Mouse (Mus musculus) MEL (cell line): ENCODE measurements at regions not wholly inside any gene's neighbourhood (a gene's known extent, or its start where the extent isn't known, plus 50 kb on each side); places are given as distances from the start of the nearest gene placed in this dataset.

Source experiments
- DNase-seq: peaks from one replicate; pipeline ENCODE4 v3.0.0; 2011; ENCODE audit warnings: low read depth, low spot score
- H3K27ac ChIP-seq: 2 replicates; pipeline ENCODE4 v1.5.1; 2012; ENCODE audit warnings: low read depth, mild to moderate bottlenecking, control low read depth, low read length, moderate library complexity; ENCODE audit not compliant: control insufficient read depth
- H3K27me3 ChIP-seq, 2 experiments: fragments of 150-350 bp in 1 of 2; sonication (generic) in 1 of 2; 2 replicates each; pipeline ENCODE4 v1.6.1; 2012; ENCODE audit warnings: low read length in 2 of 2, mild to moderate bottlenecking in 2 of 2, improper control_type of control experiment in 1 of 2, moderate library complexity in 1 of 2; ENCODE audit not compliant: insufficient read depth in 2 of 2, control insufficient read depth in 1 of 2
- H3K36me3 ChIP-seq, 2 experiments: 2 replicates each; pipeline ENCODE4 v1.6.1; 2012 to 2014; ENCODE audit warnings: low read length in 2 of 2, improper control_type of control experiment in 1 of 2, inconsistent platforms in 1 of 2, mild to moderate bottlenecking in 1 of 2; ENCODE audit not compliant: insufficient read depth in 2 of 2, control insufficient read depth in 1 of 2
- H3K4me1 ChIP-seq, 2 experiments: fragments of 150-350 bp in 1 of 2; sonication (generic) in 1 of 2; 2 replicates each; pipeline ENCODE4 v1.6.1; 2012; ENCODE audit warnings: low read length in 2 of 2, improper control_type of control experiment in 1 of 2, mild to moderate bottlenecking in 1 of 2; ENCODE audit not compliant: insufficient read depth in 2 of 2, control insufficient read depth in 1 of 2
- H3K4me3 ChIP-seq, 2 experiments: fragments of 150-350 bp in 1 of 2; sonication (generic) in 1 of 2; 2 replicates each; pipeline ENCODE4 v1.5.1; 2012; ENCODE audit warnings: low read depth in 2 of 2, low read length in 2 of 2, mild to moderate bottlenecking in 2 of 2, moderate library complexity in 2 of 2, control low read depth in 1 of 2, improper control_type of control experiment in 1 of 2; ENCODE audit not compliant: control insufficient read depth in 1 of 2, insufficient read depth in 1 of 2
- H3K79me2 ChIP-seq: 2 replicates; pipeline ENCODE4 v1.6.1; 2012; ENCODE audit warnings: mild to moderate bottlenecking, low read length, moderate library complexity; ENCODE audit not compliant: control insufficient read depth, poor library complexity, insufficient read depth
- H3K9ac ChIP-seq: 2 replicates; pipeline ENCODE4 v1.6.1; 2012; ENCODE audit warnings: low read depth, mild to moderate bottlenecking, control low read depth, low read length, moderate library complexity; ENCODE audit not compliant: control insufficient read depth, poor library complexity, severe bottlenecking
- H3K9me3 ChIP-seq: fragments of 150-350 bp; sonication (generic); replicated peaks from 2 replicates; pipeline ENCODE4 v1.6.1; 2012; ENCODE audit warnings: mild to moderate bottlenecking, low read length, improper control_type of control experiment, moderate library complexity; ENCODE audit not compliant: insufficient read depth
- CTCF ChIP-seq, 3 experiments: IDR thresholded peaks in 2 of 3; conservative IDR thresholded peaks in 1 of 3; 2 replicates each; pipeline ENCODE4 v1.5.1; 2011 to 2012; ENCODE audit warnings: low read length in 3 of 3, low read depth in 2 of 3, mild to moderate bottlenecking in 2 of 3, improper control_type of control experiment in 1 of 3, inconsistent platforms in 1 of 3, mixed read lengths in 1 of 3, moderate library complexity in 1 of 3; ENCODE audit not compliant: control insufficient read depth in 1 of 3, insufficient read depth in 1 of 3, poor library complexity in 1 of 3, severe bottlenecking in 1 of 3
- JUND ChIP-seq: IDR thresholded peaks from 2 replicates; pipeline ENCODE4 v1.6.1; 2011; ENCODE audit warnings: low read depth, mild to moderate bottlenecking, improper control_type of control experiment, low read length
- NRF1 ChIP-seq: IDR thresholded peaks from 2 replicates; pipeline ENCODE4 v1.6.1; 2014; ENCODE audit warnings: low read depth, mild to moderate bottlenecking, inconsistent platforms, low read length, improper control_type of control experiment, moderate library complexity; ENCODE audit not compliant: poor library complexity, insufficient read depth, severe bottlenecking
- POLR2AphosphoS5 ChIP-seq: IDR thresholded peaks from 2 replicates; pipeline ENCODE4 v1.6.1; 2012; ENCODE audit warnings: low read depth, borderline replicate concordance, mild to moderate bottlenecking, inconsistent platforms, low read length, moderate library complexity, mixed read lengths
- RAD21 ChIP-seq: IDR thresholded peaks from 2 replicates; pipeline ENCODE4 v1.6.1; 2011; ENCODE audit warnings: mild to moderate bottlenecking, low read depth, low read length, improper control_type of control experiment
- SMC3 ChIP-seq: IDR thresholded peaks from 2 replicates; pipeline ENCODE4 v1.6.1; 2011; ENCODE audit warnings: low read depth, low read length, improper control_type of control experiment
- TCF12 ChIP-seq: IDR thresholded peaks from 2 replicates; pipeline ENCODE4 v1.6.1; 2014; ENCODE audit warnings: low read depth, mild to moderate bottlenecking, inconsistent platforms, low read length, improper control_type of control experiment, moderate library complexity
- USF1 ChIP-seq: IDR thresholded peaks from 2 replicates; pipeline ENCODE4 v1.6.1; 2014; ENCODE audit warnings: low read depth, mild to moderate bottlenecking, inconsistent platforms, low read length, improper control_type of control experiment, moderate library complexity
- ZC3H11A ChIP-seq: IDR thresholded peaks from 2 replicates; pipeline ENCODE4 v1.6.1; 2012; ENCODE audit warnings: low read depth, mild to moderate bottlenecking, inconsistent platforms, low read length, improper control_type of control experiment
- ZMIZ1 ChIP-seq: IDR thresholded peaks from 2 replicates; pipeline ENCODE4 v1.6.1; 2012; ENCODE audit warnings: low read depth, mild to moderate bottlenecking, inconsistent platforms, low read length, improper control_type of control experiment, moderate library complexity
- ZNF384 ChIP-seq: IDR thresholded peaks from 2 replicates; pipeline ENCODE4 v1.6.1; 2012; ENCODE audit warnings: low read depth, mild to moderate bottlenecking, inconsistent platforms, low read length, improper control_type of control experiment

- TF ChIP-seq ZNF384 = no peak
- no peak for TF ChIP-seq POLR2AphosphoS5
- TF ChIP-seq NRF1 = no peak
- peak; percentile 82 for TF ChIP-seq USF1
- no peak for TF ChIP-seq ZMIZ1
- TF ChIP-seq JUND = no peak
Measured at GRCm38 (mm10) chr9:47327575-47327974, 202.4 kb upstream of the Cadm1 start (continued).

- DNase-seq = no peak
- no peaks in the 10 kb centered on the region for H3K79me2 ChIP-seq
- no peaks in the 10 kb centered on the region for H3K36me3 ChIP-seq
- H3K4me1 ChIP-seq = no peaks in the 10 kb centered on the region
- H3K9me3 ChIP-seq = no peaks in the 10 kb centered on the region
- TF ChIP-seq CTCF (IDR thresholded peaks at IDR 0.05 in 2 of 3, conservative IDR thresholded peaks at IDR 0.05 in 1 of 3; ENCODE audit: control insufficient read depth in 1 of 3, insufficient read depth in 1 of 3, low read depth in 2 of 3, low read length in 3 of 3, poor library complexity in 1 of 3, severe bottlenecking in 1 of 3) (0 out of 6 replicates have a peak, but pooled peaks of 1 of the 3 experiments have one; percentile 1), JUND (no peak)
- TF ChIP-seq, all 39 proteins: peak for 1
- H3K27ac ChIP-seq = no peak overlapping the region
- no peak overlapping the region for H3K4me3 ChIP-seq
- H3K9ac ChIP-seq = no peak overlapping the region
- H3K27me3 ChIP-seq = peaks cover 0 to 2% of the 10 kb centered on the region in 2 experiments; a peak in 3 of 4 replicates
Measured at GRCm38 (mm10) chr9:47332929-47333328, 197.0 kb upstream of the Cadm1 start.

GRCm38 (mm10) chr9:47338221-47338620 is 191.8 kb upstream of the Cadm1 start:
- Histone ChIP-seq H3K9me3 (no peaks in the 10 kb centered on the region), H3K27ac (no peak overlapping the region), H3K4me1 (no peaks in the 10 kb centered on the region; a peak in 1 of 4 replicates), H3K36me3 (no peaks in the 10 kb centered on the region), H3K9ac (no peak overlapping the region), H3K4me3 (no peak overlapping the region), H3K79me2 (no peaks in the 10 kb centered on the region), H3K27me3 (no peaks in the 10 kb centered on the region)
- peak; percentile 50 for DNase-seq
- TF ChIP-seq SMC3 (peak; percentile 54), ZC3H11A (no peak), RAD21 (peak; percentile 35), CTCF (IDR thresholded peaks at IDR 0.05 in 2 of 3, conservative IDR thresholded peaks at IDR 0.05 in 1 of 3; ENCODE audit: control insufficient read depth in 1 of 3, insufficient read depth in 1 of 3, low read depth in 2 of 3, low read length in 3 of 3, poor library complexity in 1 of 3, severe bottlenecking in 1 of 3) (peak; percentile 53 to 56 (median 54)), ZMIZ1 (no peak), TCF12 (no peak), JUND (no peak), USF1 (no peak)
